ENCODE assay signal across 8 mouse cellular contexts in the genomic region with DNA sequence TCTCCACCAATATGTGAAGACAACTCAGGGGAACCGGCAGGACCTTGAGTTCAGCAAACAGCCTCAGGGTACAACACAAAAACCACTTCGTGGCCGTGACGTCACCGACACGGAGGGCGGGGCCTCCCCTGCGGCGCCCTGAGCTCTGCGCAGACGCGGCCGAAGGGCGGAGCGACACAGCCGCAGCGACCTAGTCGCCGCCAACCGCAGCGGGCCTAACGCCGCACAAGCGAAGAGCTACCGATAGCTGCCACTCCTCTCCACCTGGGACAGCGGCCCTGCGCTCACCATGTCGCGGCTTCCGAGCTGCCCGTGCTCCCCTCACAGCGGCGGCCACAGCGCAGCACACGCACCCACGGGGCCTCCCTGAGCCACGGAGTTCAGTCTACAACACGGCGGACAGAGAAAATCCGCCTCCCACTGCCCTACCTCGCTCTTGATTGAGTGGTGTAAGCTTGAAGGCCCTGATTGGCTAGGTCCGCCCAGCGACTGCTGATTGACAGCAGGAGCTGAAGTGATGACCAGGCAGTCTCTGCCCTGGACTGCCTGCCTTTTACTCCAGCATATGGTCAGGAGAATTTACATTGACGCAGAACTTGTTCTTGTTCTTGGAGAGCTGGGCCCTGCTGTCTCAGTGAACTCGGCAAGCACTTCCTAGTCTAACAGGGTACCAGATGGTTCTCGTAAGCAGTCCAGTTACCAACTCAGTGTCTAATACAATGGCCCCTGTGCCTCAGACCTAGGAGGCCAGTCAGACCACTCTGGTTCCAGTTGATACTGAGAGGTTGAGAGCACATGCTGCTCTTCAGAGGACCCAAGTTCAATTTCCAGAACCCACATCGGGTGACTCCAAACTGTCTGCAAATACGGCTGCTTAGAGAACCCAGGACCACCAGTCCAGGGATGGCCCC. TPM values are rescaled to one million over a fixed set of nuclear protein-coding genes. Genes with fewer than 3 reads are reported as not detected.
DNase-seq lines count a peak whose midpoint lies in the region; ATAC-seq lines count a peak whose summit lies in the region.

A gene (minus strand): TSS at position 427 of the 911 bp plus-strand sequence.

- H3K4me2 ChIP-seq in heart, embryonic 13.5 days: peak within 1 kb of the TSS; percentile 68
- H3K4me2 ChIP-seq in liver, embryonic 12.5 days: peak within 1 kb of the TSS; percentile 76
- H3K4me2 ChIP-seq in stomach, embryonic 15.5 days: peak within 1 kb of the TSS; percentile 47

- WGBS in heart, embryonic 13.5 days: 3% methylated on average over 48 of the region's 48 CpGs
- 4% methylated on average over 48 of the region's 48 CpGs for WGBS in liver, embryonic 12.5 days (ENCODE audit: insufficient replicate concordance)
- 2% methylated on average over 48 of the region's 48 CpGs for WGBS in stomach, embryonic 15.5 days

- H3K9me3 ChIP-seq in heart, embryonic 13.5 days: no peaks in the 10 kb centered on the region
- no peaks in the 10 kb centered on the region for H3K9me3 ChIP-seq in liver, embryonic 12.5 days (replicated peaks)
- no peaks in the 10 kb centered on the region for H3K9me3 ChIP-seq in stomach, embryonic 15.5 days

- peak within 1 kb of the TSS; percentile 94 for H3K9ac ChIP-seq in heart, embryonic 13.5 days
- peak within 1 kb of the TSS; percentile 86 for H3K9ac ChIP-seq in liver, embryonic 12.5 days
- peak within 1 kb of the TSS; percentile 95 for H3K9ac ChIP-seq in stomach, embryonic 15.5 days

- H3K27ac ChIP-seq in brown adipose tissue, adult 24 weeks (replicated peaks; ENCODE audit: low read depth, low read length): peak within 1 kb of the TSS; percentile 90
- H3K27ac ChIP-seq in heart, embryonic 13.5 days (replicated peaks): peak within 1 kb of the TSS; percentile 98
- peak within 1 kb of the TSS; percentile 99 for H3K27ac ChIP-seq in liver, embryonic 12.5 days
- H3K27ac ChIP-seq in stomach, embryonic 15.5 days: peak within 1 kb of the TSS; percentile 99

- H3K27me3 ChIP-seq in heart, embryonic 13.5 days (replicated peaks): no peaks in the 10 kb centered on the region
- H3K27me3 ChIP-seq in liver, embryonic 12.5 days (replicated peaks): no peaks in the 10 kb centered on the region
- no peaks in the 10 kb centered on the region for H3K27me3 ChIP-seq in stomach, embryonic 15.5 days (replicated peaks)

- no peaks in the 10 kb centered on the region for H3K4me1 ChIP-seq in brown adipose tissue, adult 24 weeks (ENCODE audit: control insufficient read depth, insufficient read depth, insufficient read length, low read length)
- peaks cover 21% of the 10 kb centered on the region for H3K4me1 ChIP-seq in heart, embryonic 13.5 days
- H3K4me1 ChIP-seq in liver, embryonic 12.5 days: peaks cover 55% of the 10 kb centered on the region
- H3K4me1 ChIP-seq in stomach, embryonic 15.5 days: no peaks in the 10 kb centered on the region

- peaks cover 15% of the 10 kb centered on the region for H3K36me3 ChIP-seq in heart, embryonic 13.5 days
- H3K36me3 ChIP-seq in liver, embryonic 12.5 days: peaks cover 4% of the 10 kb centered on the region; the same call in 1 of the 2 replicates
- H3K36me3 ChIP-seq in stomach, embryonic 15.5 days: no peaks in the 10 kb centered on the region

- H3K4me3 ChIP-seq in brown adipose tissue, adult 24 weeks (ENCODE audit: insufficient read depth, low read depth, low read length): peak within 1 kb of the TSS; percentile 77
- H3K4me3 ChIP-seq in heart, embryonic 13.5 days: peak within 1 kb of the TSS; percentile 65
- peak within 1 kb of the TSS; percentile 80 for H3K4me3 ChIP-seq in liver, embryonic 12.5 days
- peak within 1 kb of the TSS; percentile 79 for H3K4me3 ChIP-seq in stomach, embryonic 15.5 days (replicated peaks)

- peak; percentile 98 for DNase-seq in CD4-positive, CD25-positive, alpha-beta regulatory T cell, adult 2 months (ENCODE audit: low read depth, low spot score)
- DNase-seq in fat pad, adult 2 months (ENCODE audit: extremely low read depth, low read depth, low spot score): peak; percentile 56
- DNase-seq in kidney, postnatal 10 days: peak; percentile 98
- peak; percentile 97 to 98 for DNase-seq in natural killer cell, adult 2 months (ENCODE audit: low spot score in 2 of 2)

- ATAC-seq in heart, embryonic 13.5 days (ENCODE audit: extremely low read depth, insufficient number of reproducible peaks, low FRiP score, low TSS enrichment): peak; percentile 96
- ATAC-seq in liver, embryonic 12.5 days: peak; percentile 98
- peak; percentile 99 for ATAC-seq in stomach, embryonic 15.5 days (ENCODE audit: insufficient read depth, low FRiP score, low read depth)

RNA-seq across cellular contexts. Expression of the gene that starts here (rescaled TPM):
- 1.6 and 2.2 TPM in 2 replicates for polyA plus RNA-seq in brown adipose tissue, adult 24 weeks (2012; ENCODE audit: insufficient read depth, insufficient read length, missing spikeins)
- 3.2 and 4.0 TPM in 2 replicates for polyA plus RNA-seq in heart, embryonic 13.5 days (2015; fragmentation: Nextera tagmentation; extraction: Ambion mirVana)
- 1.8 and 2.3 TPM in 2 replicates for polyA plus RNA-seq in liver, embryonic 12.5 days (2016; fragmentation: Nextera tagmentation; extraction: Ambion mirVana)
- 5.8 and 6.3 TPM in 2 replicates for polyA plus RNA-seq in stomach, embryonic 15.5 days (2015; fragmentation: Nextera tagmentation; extraction: Ambion mirVana)

Comparison
In these comparisons a context has a peak if more than half of its experiments do, and no peak if none do; other contexts are left out.
1. Peak in every context shown above with its lines: DNase-seq, ATAC-seq, H3K4me3 ChIP-seq and H3K27ac ChIP-seq.